Comparison of ENCODE assay signal across 24 mouse cellular contexts in the genomic region with DNA sequence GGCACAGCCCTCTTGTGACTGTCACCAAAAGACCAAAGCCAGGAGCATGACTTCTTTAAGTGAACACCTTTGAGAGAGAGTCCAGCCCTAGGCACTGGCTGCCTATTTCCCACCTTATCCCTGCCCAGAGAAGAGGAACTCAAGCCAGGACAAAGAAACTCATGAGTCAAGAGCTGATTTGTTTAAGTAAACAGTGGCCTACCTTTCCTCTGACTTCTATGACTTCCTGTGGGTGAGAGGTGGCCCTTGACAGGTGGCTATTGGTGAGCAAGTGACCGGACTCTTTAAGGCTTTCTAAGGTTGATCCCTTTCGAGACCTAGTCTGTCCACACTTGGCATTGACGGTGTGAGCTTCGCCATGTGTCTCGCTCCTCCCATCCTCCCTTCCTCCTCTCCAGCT. TPM values are rescaled to one million over a fixed set of nuclear protein-coding genes. Genes with fewer than 3 reads are reported as not detected.
DNase-seq lines count a peak whose midpoint lies in the region; ATAC-seq and TF ChIP-seq lines count a peak whose summit lies in the region.
"Had no signal": no experiment of that assay in that cellular context is flagged by ENCODE, and none has a peak within 500 bp of the region (broad histone marks: within the 10 kb centered on the region; RNA-seq: fewer than 3 reads in every experiment).

No protein-coding gene starts in this region.

- peaks cover 60% of the 10 kb centered on the region for H3K4me1 ChIP-seq in liver, embryonic 13.5 days (replicated peaks)
- H3K4me1 ChIP-seq in liver, postnatal 0 days (ENCODE audit: insufficient read depth) = peaks cover 12% of the 10 kb centered on the region
- peaks cover 8% of the 10 kb centered on the region; the same call in 1 of the 2 replicates for H3K4me1 ChIP-seq in stomach, embryonic 15.5 days
- H3K4me1 ChIP-seq: neural tube, embryonic 13.5 days had no signal

- no peak for TF ChIP-seq EP300 in liver, postnatal 0 days (IDR thresholded peaks at IDR 0.05; ENCODE audit: low read depth)

- H3K27ac ChIP-seq in liver, embryonic 13.5 days = peak overlapping the region; percentile 56
- no peak overlapping the region for H3K27ac ChIP-seq in liver, postnatal 0 days (ENCODE audit: low read depth)
- peak overlapping the region; percentile 22; the same call in 1 of the 2 replicates for H3K27ac ChIP-seq in stomach, embryonic 15.5 days
- H3K27ac ChIP-seq: heart, embryonic 15.5 days; layer of hippocampus, adult 2 months; left cerebral cortex, adult 2 months; limb, embryonic 13.5 days; lung, embryonic 15.5 days; midbrain, embryonic 12.5 days; neural tube, embryonic 13.5 days had no signal

- H3K27me3 ChIP-seq in liver, embryonic 13.5 days = no peaks in the 10 kb centered on the region
- H3K27me3 ChIP-seq in liver, postnatal 0 days (ENCODE audit: insufficient read depth, low read length) = no peaks in the 10 kb centered on the region; the same call in 1 of the 2 replicates
- H3K27me3 ChIP-seq in stomach, embryonic 15.5 days (replicated peaks) = no peaks in the 10 kb centered on the region
- H3K27me3 ChIP-seq: heart, embryonic 15.5 days; limb, embryonic 13.5 days; lung, embryonic 15.5 days; midbrain, embryonic 12.5 days; neural tube, embryonic 13.5 days had no signal

- H3K36me3 ChIP-seq in liver, embryonic 13.5 days = peaks cover 89% of the 10 kb centered on the region
- peaks cover 51% of the 10 kb centered on the region for H3K36me3 ChIP-seq in liver, postnatal 0 days (replicated peaks; ENCODE audit: insufficient read depth, low read length)
- H3K36me3 ChIP-seq in stomach, embryonic 15.5 days = no peaks in the 10 kb centered on the region
- H3K36me3 ChIP-seq: heart, embryonic 15.5 days; lung, embryonic 15.5 days; midbrain, embryonic 12.5 days; neural tube, embryonic 13.5 days had no signal

- WGBS in liver, embryonic 13.5 days (ENCODE audit: insufficient replicate concordance) = 91% methylated on average over 5 of the region's 5 CpGs
- WGBS in liver, postnatal 0 days (ENCODE audit: insufficient replicate concordance) = 84% methylated on average over 5 of the region's 5 CpGs
- WGBS in stomach, embryonic 15.5 days = 79% methylated on average over 5 of the region's 5 CpGs

- H3K9me3 ChIP-seq in liver, embryonic 13.5 days (replicated peaks) = no peaks in the 10 kb centered on the region
- H3K9me3 ChIP-seq in liver, postnatal 0 days (ENCODE audit: low read length) = no peaks in the 10 kb centered on the region
- H3K9me3 ChIP-seq in stomach, embryonic 15.5 days = no peaks in the 10 kb centered on the region
- H3K9me3 ChIP-seq: heart, embryonic 15.5 days; limb, embryonic 13.5 days; lung, embryonic 15.5 days; midbrain, embryonic 12.5 days; neural tube, embryonic 13.5 days had no signal

- H3K9ac ChIP-seq in liver, embryonic 13.5 days = no peak overlapping the region
- H3K9ac ChIP-seq in liver, postnatal 0 days (replicated peaks) = no peak overlapping the region
- H3K9ac ChIP-seq in stomach, embryonic 15.5 days = no peak overlapping the region
- H3K9ac ChIP-seq: heart, embryonic 15.5 days; limb, embryonic 13.5 days; lung, embryonic 15.5 days; midbrain, embryonic 12.5 days; neural tube, embryonic 13.5 days had no signal

- no peak for TF ChIP-seq CTCF in liver, postnatal 0 days (IDR thresholded peaks at IDR 0.05; ENCODE audit: low read depth)

- no peak overlapping the region for H3K4me2 ChIP-seq in liver, embryonic 13.5 days
- H3K4me2 ChIP-seq in liver, postnatal 0 days (ENCODE audit: low read depth, low read length) = no peak overlapping the region
- no peak overlapping the region for H3K4me2 ChIP-seq in stomach, embryonic 15.5 days
- H3K4me2 ChIP-seq: heart, embryonic 15.5 days; limb, embryonic 13.5 days; lung, embryonic 15.5 days; midbrain, embryonic 12.5 days; neural tube, embryonic 13.5 days had no signal

- no peak for ATAC-seq in liver, embryonic 13.5 days (ENCODE audit: low read depth)
- no peak for ATAC-seq in liver, postnatal 0 days
- ATAC-seq in stomach, embryonic 15.5 days (ENCODE audit: insufficient read depth, low FRiP score, low read depth) = no peak
- ATAC-seq: activated CD4-positive, CD25-positive, alpha-beta regulatory T cell, adult 4 months; forebrain, embryonic 16.5 days; hindbrain, embryonic 16.5 days had no signal

- DNase-seq in liver, embryonic 13.5 days = no peak
- DNase-seq in liver, postnatal 0 days = no peak
- peak; percentile 26 for DNase-seq in urinary bladder, postnatal 14 days (ENCODE audit: low spot score)
- DNase-seq in urinary bladder, postnatal 36 days (ENCODE audit: low spot score in 2 of 2) = no peak
- no peak for DNase-seq in testis, postnatal 10 days (ENCODE audit: low spot score)
- DNase-seq: adrenal gland, adult 2 months; adrenal gland, postnatal 36 days; B cell, adult 2 months; cerebellum, adult 18-20 months; cerebellum, postnatal 14 days; kidney, adult 18-20 months; thymus, adult 2 months; thymus, postnatal 36 days had no signal

- no peak overlapping the region for H3K4me3 ChIP-seq in liver, embryonic 13.5 days (replicated peaks)
- no peak overlapping the region for H3K4me3 ChIP-seq in liver, postnatal 0 days (ENCODE audit: low read depth, low read length)
- no peak overlapping the region for H3K4me3 ChIP-seq in stomach, embryonic 15.5 days (replicated peaks)
- H3K4me3 ChIP-seq: heart, embryonic 15.5 days; layer of hippocampus, adult 2 months; left cerebral cortex, adult 2 months; limb, embryonic 13.5 days; lung, embryonic 15.5 days; midbrain, embryonic 12.5 days; neural tube, embryonic 13.5 days had no signal

RNA-seq across cellular contexts. Expression of a gene that starts 6.5 kb away (rescaled TPM):
- 45.2 TPM in 2 replicates for polyA plus RNA-seq in liver, embryonic 13.5 days (2015; fragmentation: Nextera tagmentation; extraction: Ambion mirVana)
- polyA plus RNA-seq in liver, postnatal 0 days (2015; fragmentation: Nextera tagmentation; extraction: Ambion mirVana) = 16.0 and 19.5 TPM in 2 replicates
- 14.2 and 15.0 TPM in 2 replicates for polyA plus RNA-seq in stomach, embryonic 15.5 days (2015; fragmentation: Nextera tagmentation; extraction: Ambion mirVana)

RNA-seq across cellular contexts. Expression of a gene that starts 31.5 kb away (rescaled TPM):
- polyA plus RNA-seq in liver, embryonic 13.5 days (2015; fragmentation: Nextera tagmentation; extraction: Ambion mirVana) = 1.0 and 1.1 TPM in 2 replicates
- polyA plus RNA-seq in liver, postnatal 0 days (2015; fragmentation: Nextera tagmentation; extraction: Ambion mirVana) = 0.15 and 0.34 TPM in 2 replicates
- 0.94 and 2.3 TPM in 2 replicates for polyA plus RNA-seq in stomach, embryonic 15.5 days (2015; fragmentation: Nextera tagmentation; extraction: Ambion mirVana)
- polyA plus RNA-seq: activated CD4-positive, CD25-positive, alpha-beta regulatory T cell, adult 4 months had no signal

RNA-seq across cellular contexts. Expression of a gene that starts 42.5 kb away (rescaled TPM):
- 1.8 and 1.9 TPM in 2 replicates for polyA plus RNA-seq in liver, embryonic 13.5 days (2015; fragmentation: Nextera tagmentation; extraction: Ambion mirVana)
- polyA plus RNA-seq in liver, postnatal 0 days (2015; fragmentation: Nextera tagmentation; extraction: Ambion mirVana) = 0.63 and 0.67 TPM in 2 replicates
- 16.6 and 17.9 TPM in 2 replicates for polyA plus RNA-seq in stomach, embryonic 15.5 days (2015; fragmentation: Nextera tagmentation; extraction: Ambion mirVana)
- polyA plus RNA-seq: activated CD4-positive, CD25-positive, alpha-beta regulatory T cell, adult 4 months had no signal

RNA-seq across cellular contexts. Expression of a gene that starts 46.3 kb away (rescaled TPM):
- 158 and 159 TPM in 2 replicates for polyA plus RNA-seq in liver, embryonic 13.5 days (2015; fragmentation: Nextera tagmentation; extraction: Ambion mirVana)
- polyA plus RNA-seq in liver, postnatal 0 days (2015; fragmentation: Nextera tagmentation; extraction: Ambion mirVana) = 149 and 164 TPM in 2 replicates
- 214 and 232 TPM in 2 replicates for polyA plus RNA-seq in stomach, embryonic 15.5 days (2015; fragmentation: Nextera tagmentation; extraction: Ambion mirVana)

RNA-seq across cellular contexts. Expression of a gene that starts 51.0 kb away (rescaled TPM):
- polyA plus RNA-seq in liver, embryonic 13.5 days (2015; fragmentation: Nextera tagmentation; extraction: Ambion mirVana) = 9.8 and 10.5 TPM in 2 replicates
- polyA plus RNA-seq in liver, postnatal 0 days (2015; fragmentation: Nextera tagmentation; extraction: Ambion mirVana) = 3.5 and 4.5 TPM in 2 replicates
- 16.6 and 16.7 TPM in 2 replicates for polyA plus RNA-seq in stomach, embryonic 15.5 days (2015; fragmentation: Nextera tagmentation; extraction: Ambion mirVana)
